Mouse (Mus musculus): ENCODE measurements around the gene Olfr434. TPM values are rescaled to one million over a fixed set of nuclear protein-coding genes. Genes with fewer than 3 reads are reported as not detected.
A peak's percentile ranks its signal among the peaks of the same experiment; 100 is the strongest.
"Not testable (repeated sequence)": the region's sequence is repeated elsewhere in the genome, so short reads cannot be mapped to it uniquely, and the experiment has no call there.

The Olfr434 gene
- not detected for total RNA-seq (2021)

DNA sequence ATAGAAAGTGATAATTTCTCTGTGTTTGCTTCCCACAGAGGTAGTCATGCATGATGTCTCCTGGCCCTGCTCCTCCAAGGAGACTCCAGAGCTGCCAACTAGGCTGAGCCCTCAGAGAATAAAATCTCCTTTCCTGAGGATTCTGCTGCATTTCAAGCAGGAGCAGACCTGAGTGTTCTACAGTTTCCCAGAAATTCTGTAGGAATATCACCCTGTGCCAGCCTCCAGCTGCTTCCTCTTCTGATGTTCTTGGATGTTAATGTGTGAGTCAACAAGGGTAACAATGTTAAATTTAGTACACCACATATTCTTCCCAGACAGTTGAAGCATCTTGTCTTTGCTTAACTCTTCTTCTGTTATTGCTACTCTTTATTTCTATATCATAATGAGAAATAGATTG, at the start of gene Olfr434:
Olfr434 (plus strand) TSS at position 149 of the 400 bp plus-strand sequence.
- intact Hi-C loops (cut with DNase I); DNase-seq: not testable (repeated sequence)

GRCm38 (mm10) chr6:43167246-43167645, 45.6 kb upstream of the Olfr434 start:
- no peak for DNase-seq
- intact Hi-C loops (cut with DNase I): no loop called here

GRCm38 (mm10) chr6:43171840-43172239, 41.0 kb upstream of the Olfr434 start, which contains the start of gene Olfr13:
Gene Olfr13, plus strand, starts transcription at chr6:43172140.
- intact Hi-C loops (cut with DNase I): no loop called here
- DNase-seq: no peak

GRCm38 (mm10) chr6:43178129-43178528, 34.7 kb upstream of the Olfr434 start:
- no peak for DNase-seq
- intact Hi-C loops (cut with DNase I): no loop called here

GRCm38 (mm10) chr6:43178584-43179501, 34.0 kb upstream of the Olfr434 start:
- intact Hi-C loops (cut with DNase I): no loop called here
- no peak for DNase-seq

- no peak for DNase-seq
- intact Hi-C loops (cut with DNase I): no loop called here
These were observed 21.8 kb upstream of the Olfr434 start for GRCm38 (mm10) chr6:43190986-43191385.

- intact Hi-C loops (cut with DNase I): no loop called here
- DNase-seq: peak in 1 of 2 experiments; percentile 11
These were observed 16.0 kb upstream of the Olfr434 start, which contains the start of gene Olfr435 for GRCm38 (mm10) chr6:43196781-43197180. Gene Olfr435, plus strand, starts transcription at chr6:43197146.

DNA sequence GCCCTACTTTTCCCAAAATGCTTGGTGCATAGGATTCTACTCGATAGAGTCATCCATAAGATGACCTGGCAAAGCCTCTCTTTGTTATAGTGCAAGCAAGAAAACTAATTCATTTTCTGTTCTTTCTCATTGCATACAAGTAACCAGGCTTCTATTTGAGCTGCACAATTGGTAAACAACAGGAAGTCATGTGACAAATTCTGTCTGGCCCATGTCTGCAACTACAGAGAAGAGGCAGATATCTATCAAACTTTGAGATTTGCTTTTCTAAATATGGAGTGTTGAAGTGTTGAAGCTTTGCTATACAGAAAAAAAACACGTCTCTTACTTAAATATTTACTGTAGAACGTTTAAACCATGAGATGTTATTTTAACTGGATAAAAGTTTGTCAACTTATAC, 14.7 kb upstream of the Olfr434 start:
- intact Hi-C loops (cut with DNase I): no loop called here
- no peak for DNase-seq

DNA sequence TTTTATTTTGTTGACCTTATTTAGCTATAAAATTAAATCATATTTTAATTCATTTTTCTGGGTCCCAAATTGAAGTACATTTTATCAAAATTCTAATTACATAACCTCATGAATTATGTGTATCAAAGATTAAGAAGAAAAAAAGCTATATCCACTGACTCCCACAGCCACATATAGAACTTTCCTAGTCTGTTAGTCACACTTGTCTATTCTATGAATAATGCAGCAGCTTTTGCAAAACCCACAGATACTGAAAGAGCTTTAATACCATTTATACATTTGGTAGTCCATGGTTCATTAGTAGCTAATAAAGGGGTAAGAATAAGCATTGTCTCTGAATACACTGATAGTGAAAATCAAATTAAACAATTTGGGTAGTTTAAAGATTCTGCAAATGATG, 10.0 kb upstream of the Olfr434 start:
- intact Hi-C loops (cut with DNase I): no loop called here
- DNase-seq: no peak

GRCm38 (mm10) chr6:43205355-43205754, 7.5 kb upstream of the Olfr434 start:
- no peak for DNase-seq
- intact Hi-C loops (cut with DNase I): no loop called here

DNA sequence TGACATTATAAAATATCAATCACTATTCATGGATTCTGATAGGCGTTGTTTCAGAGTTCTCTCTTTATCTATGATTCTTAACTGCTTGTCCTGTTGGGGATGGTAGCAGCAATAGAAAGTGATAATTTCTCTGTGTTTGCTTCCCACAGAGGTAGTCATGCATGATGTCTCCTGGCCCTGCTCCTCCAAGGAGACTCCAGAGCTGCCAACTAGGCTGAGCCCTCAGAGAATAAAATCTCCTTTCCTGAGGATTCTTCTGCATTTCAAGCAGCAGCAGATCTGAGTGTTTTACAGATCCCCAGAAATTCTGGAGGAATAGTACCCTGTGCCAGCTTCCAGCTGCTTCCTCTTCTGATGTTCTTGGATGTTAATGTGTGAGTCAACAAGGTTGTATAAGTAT, 18.4 kb downstream of the Olfr434 start, which contains the start of gene Olfr47:
Olfr47 (plus strand) TSS at position 275 of the 400 bp plus-strand sequence.
- intact Hi-C loops (cut with DNase I); DNase-seq: not testable (repeated sequence)

DNA sequence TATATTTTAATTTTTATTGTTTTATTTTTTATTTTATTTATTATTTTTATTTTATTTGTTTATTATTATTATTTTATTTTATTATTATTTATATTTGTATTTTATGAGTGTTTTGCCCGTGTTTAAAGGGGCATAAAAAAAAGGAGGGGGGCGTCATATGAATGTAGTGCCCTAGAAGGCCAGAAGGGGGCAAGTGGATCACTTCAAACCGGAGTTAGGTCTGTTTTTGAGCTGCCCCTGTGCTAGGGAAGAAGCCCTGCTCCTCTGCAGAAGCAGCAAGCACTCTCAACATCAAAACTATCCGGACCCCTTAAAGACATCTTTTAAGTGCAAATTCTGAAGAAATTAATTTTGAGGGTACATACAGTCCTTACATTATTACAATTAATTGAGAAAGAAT, 29.2 kb downstream of the Olfr434 start:
- intact Hi-C loops (cut with DNase I): no loop called here
- peak in 1 of 2 experiments; percentile 22 for DNase-seq

DNA sequence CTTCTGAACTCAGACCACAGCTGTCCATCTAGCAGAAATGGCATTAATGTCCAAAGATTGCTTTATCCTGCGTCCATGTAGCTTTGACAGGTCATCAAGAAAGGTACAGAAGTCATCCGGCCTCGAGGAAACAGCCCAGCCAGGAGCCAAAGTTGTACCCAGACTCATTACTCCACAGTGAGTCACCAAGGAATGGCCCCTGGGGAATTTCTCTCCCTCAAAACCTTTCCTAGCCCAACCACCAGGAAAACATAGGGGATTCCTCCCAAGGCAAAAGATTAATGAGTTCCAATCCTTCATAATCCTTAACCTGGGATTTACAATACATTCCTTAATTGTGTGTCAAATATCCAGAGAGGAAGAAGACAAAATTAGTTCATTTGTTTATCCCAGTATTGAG, 34.6 kb downstream of the Olfr434 start:
- no peak for DNase-seq
- intact Hi-C loops (cut with DNase I): no loop called here

DNA sequence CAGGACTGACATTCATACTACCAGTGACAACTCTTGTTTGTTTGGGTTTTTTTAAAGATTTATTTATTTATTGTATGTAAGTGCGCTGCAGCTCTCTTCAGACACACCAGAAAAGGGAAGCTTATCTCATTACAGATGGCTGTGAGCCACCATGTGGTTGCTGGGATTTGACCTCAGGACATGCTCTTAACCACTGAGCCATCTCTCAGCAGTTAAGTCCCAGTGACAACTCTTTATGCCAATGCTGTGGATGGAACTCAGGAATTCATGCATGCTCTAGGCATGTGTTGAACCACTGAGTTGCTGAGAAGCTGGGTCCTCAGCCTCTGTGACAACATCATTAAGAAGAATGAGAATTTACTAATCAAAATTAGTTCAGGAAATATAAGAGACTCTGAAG, 40.2 kb downstream of the Olfr434 start:
- DNase-seq: no peak
- intact Hi-C loops (cut with DNase I): loop anchor here (5.0 kb wide), 1 partner anchor 231 kb away; no protein-coding TSS in a partner anchor

- DNase-seq: no peak
- intact Hi-C loops (cut with DNase I): loop anchor here (1.0 to 5.0 kb wide), 3 partner anchors 24 to 232 kb away; no protein-coding TSS in a partner anchor
These were observed 41.5 kb downstream of the Olfr434 start for GRCm38 (mm10) chr6:43254193-43254926.

DNA sequence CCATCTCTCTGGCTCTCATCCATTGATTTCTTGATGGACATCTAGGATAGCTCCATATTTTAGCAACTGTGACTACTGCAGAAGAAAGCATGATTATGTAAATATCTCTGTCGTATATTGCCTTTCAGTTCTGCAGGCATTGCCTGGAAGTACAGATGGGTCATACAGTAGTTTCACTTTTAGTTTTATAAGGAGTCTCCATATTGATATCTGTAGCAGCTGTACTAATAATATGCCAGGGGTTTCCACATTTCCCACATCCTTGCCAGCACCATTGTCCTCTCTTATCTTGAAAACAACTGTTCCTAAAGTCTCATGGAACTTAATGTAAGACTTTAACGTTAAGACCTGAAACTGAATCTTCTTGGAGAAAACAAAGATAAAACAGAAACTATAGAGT, 47.9 kb downstream of the Olfr434 start:
- intact Hi-C loops (cut with DNase I): no loop called here
- no peak for DNase-seq

GRCm38 (mm10) chr6:43265363-43266041, 52.7 kb downstream of the Olfr434 start, which contains the start of gene Arhgef5:
Gene Arhgef5, plus strand, starts transcription at chr6:43265582.
- peak; percentile 61 to 65 for DNase-seq
- intact Hi-C loops (cut with DNase I): no loop called here

GRCm38 (mm10) chr6:43266356-43266755, 53.5 kb downstream of the Olfr434 start:
- intact Hi-C loops (cut with DNase I): no loop called here
- DNase-seq: peak; percentile 39 to 58

Data from heart, postnatal 10 days (tissue).